Mouse (Mus musculus): Measurements from ENCODE around the gene Kif16b.

The Kif16b gene

DNA sequence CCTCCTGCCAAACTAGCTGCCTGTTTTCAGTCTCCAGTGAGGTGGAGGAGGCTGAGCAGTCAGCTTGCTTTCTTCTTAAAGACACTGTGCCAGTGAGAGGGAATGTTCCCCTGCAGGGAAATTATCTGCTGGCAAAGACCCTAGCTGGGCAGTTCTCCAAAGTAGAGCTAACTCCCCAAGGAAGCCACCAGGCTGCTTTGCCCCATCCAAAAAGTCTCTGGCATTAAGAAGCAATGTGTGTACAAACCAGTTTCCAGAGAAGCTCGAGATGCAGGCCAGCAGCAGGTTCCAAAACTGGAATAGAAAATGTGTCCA is 169.6 kb downstream of the Kif16b start:
- DNase-seq: no peak

DNA sequence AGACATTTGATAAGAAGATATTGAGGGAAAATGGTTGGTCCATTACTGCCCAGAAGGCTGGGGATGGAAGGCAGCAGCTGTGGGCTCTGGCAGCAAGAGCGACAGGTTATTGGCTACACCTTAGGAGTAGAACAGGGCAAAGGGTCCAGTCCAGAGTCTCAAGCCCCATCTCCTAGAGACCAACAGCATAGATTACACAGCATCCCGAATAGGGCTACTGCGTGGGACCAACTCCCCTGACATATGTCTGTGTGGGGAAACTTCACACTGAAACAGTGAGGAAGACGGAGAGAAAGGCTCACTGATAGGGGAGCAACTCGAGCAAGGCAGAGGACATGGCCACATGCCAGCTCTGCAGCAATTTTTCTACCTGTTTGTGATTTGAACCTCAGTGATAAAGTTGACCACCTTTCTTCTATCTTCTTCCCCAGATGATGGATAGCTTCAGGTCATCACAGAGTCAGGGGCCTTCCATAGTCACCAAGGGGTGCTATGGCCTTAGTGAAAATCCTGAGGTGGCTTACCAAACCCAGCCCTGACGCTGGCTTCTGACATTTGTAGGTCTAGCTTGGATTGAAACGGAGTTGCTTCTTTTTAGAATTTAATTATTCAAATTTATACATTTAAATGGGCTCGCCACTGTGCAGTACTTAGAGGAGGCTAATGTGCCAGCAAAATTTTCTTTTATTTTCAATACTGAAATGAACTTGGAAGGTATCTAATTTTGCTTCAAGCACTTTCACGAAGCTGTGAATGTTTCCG is 170.1 kb downstream of the Kif16b start:
- DNase-seq: no peak

DNA sequence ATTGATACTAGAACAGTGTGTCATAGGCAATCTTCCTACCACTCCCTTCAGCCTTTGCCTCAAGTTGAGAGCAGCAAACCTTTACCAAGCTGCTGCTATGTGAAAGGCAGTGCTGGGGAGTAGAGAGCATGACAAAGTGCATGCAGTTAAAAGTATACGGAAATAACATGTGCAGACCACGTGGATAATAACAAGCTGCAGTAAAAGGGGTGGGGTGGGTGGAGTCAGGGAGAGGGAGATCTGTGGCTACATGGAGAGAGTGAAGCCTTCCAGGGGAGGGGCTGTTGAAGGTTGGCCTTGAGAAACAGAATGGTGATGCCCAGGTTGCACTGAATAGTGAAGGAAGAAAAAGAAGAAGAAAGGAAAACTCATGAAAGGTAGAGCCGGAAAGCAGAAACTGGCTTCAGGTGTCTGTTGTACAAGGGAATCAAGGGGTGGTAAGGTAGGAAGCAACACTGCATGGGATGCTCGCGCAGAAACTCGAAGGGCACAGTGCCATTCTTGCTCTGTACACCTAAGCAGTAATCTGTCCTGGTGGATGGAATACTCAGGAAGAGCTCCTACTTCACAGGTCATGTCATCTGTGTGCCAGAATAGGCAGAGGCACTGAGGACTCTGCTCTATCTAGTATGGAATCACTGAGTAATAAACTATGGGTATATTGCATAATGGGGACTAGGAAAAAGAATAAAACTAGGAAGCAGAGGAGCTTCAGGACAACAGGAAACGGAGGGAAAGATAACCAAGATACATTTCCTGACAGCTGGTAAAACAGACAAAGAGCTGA is 176.9 kb downstream of the Kif16b start:
- no peak for DNase-seq

DNA sequence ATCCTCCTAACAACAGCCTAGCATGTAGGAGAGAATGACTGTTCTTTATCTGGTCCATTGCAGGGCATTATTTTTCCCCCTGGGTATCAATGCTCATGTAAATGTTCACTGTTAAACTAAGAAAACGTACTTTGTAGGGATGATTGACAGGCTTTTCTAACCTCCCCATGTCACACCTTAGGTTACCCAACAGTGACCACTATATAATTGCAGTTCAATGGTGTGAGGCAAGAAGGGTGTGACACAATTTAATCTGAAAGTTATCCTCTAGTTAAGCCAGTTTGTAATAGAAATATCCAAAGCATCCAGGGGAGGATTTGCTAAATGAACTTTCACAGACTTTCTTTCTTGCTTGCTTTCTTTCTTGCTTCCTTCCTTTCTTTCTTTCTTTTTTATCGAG is 181.2 kb downstream of the Kif16b start:
- DNase-seq: no peak

DNA sequence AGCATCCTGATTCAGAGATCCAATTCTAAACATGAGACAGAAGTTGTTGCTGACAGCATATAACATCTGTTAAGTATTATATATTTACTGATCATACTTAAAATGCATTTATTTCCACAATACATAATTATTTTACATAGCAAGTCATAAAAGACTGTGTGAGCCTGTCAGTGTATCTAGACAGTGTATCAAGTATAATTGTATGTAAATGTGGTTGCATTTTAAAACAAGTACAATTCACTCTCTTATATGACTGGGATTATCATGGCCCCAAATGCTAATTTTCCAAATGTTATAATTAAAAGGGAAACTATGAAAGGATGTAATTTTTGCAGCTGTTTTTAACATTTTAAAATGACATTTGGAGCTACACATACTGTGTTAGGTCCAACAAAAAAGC is 182.3 kb downstream of the Kif16b start:
- no peak for DNase-seq

DNA sequence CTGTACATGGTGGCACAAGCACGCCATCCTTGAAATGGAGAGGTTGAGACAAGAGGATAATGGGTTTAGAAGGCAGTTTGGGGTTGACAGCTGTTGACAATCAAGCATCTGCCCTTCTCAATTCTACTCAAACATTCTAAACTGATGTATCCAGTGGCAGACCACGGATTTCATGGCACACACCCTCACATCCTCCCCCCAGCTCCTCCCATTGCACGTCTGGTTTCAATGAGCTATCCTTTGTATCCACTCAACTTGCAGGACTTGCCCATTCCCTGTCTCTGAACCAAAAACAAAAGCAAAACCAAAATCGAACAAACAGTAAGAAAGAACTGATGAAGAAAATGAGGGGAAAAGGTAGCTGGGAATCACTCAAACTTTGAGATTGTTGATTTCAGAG is 183.7 kb downstream of the Kif16b start:
- DNase-seq: no peak

DNA sequence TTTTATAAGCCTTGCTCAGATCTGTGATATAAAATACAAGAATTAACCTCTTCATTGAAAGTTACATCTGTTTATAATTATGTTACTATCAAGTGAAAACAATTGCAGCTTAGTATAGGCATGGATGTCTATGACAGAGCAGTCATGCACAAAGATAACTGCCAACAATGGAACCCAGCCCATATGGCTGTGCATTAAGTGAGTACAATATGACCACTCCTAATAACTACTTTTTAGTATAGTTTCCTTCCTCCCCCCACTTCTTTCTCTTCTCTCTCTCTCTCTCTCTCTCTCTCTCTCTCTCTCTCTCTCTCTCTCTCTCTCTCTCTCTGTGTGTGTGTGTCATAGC is 185.4 kb downstream of the Kif16b start:
- no peak for DNase-seq

DNA sequence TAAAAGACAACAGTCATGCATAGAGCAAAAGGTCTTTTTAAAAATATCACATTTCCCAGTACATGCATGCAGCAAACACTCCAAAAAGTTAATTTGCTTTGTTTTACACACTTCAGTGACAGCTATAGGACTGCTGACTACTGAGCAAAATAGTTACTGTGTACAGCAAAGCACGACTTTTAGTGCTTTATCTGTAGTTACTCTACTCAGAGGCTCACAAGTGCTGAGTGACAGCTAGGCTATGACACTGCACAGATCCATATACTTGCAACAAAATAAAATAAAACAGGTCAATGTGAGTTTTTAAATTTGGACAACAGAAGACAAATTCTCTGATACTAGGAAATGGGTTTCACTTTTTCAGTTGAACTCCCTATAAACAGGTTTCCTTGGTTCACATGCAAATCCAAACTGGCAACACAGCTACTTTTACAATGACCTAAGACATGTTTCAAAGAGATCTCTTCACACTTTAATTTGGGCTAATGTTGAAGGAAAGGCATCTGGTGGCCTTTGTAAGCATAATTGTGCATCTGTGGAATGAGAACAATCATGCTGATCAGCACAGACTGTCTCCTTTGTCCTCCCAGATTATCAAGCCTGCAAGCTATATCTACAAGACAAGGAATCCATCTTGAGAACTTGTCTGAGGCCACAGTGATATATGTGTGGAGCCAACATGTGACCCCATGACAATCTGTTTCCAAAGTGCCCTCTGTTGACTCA is 186.0 kb downstream of the Kif16b start:
- DNase-seq: no peak

DNA sequence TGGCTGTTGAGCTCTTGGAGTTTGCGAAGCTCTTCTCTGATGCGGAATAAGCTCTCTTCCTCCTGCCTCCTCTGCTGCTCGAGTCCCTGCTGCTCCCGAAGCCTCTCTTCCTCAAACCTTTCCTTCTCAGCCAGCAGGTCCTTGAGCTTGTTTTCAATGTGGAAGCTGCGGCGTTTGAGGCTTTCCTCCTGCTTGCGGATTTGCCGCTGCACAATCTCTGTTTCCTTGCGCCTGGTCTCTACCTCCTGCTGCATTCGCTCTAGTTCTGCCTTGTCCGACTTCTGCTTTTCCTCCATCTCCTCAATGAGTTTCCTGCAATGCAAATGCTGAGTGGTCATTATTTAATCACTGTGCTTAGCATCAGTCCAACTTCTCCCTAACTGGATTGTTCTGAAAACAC is 188.6 kb downstream of the Kif16b start:
- no peak for DNase-seq

DNA sequence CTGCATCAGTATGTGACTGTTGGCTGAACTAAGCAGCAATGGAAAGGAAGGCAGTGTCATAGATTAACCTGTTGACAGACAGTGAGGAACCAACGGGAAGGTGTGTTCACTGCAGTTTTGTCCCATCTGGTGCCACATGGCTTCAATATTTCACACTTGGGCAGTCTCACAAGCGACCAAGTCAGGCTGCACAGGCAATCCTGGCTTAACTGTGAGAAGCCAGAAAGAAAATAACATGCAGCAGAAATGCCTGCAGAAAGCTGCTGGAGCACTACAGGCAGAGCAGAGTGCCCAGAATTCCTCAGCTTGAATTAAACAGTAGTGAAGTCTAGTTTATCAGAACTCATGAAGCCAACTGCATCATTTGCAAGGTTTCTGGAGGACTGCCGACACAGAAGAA is 192.0 kb downstream of the Kif16b start:
- no peak for DNase-seq

DNA sequence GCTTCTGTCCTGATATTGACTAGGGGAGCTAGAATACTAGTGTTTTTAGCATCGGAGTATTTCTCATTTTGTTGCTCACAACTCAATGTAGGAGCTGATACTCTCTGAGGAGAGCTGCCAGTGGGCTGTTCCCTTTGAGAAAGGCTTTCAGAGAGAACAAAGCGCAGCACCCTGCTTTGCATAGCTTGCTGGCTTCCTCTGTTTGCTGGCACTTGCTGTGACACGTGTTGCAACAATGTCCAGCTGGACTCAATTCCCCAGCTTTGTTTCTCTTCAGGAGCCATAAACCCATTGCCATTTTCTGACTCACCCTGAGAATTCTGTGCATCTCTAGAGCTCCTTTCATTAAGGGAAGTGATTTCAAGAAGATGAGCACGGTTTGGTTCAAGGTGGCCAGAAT is 200.6 kb downstream of the Kif16b start:
- no peak for DNase-seq

DNA sequence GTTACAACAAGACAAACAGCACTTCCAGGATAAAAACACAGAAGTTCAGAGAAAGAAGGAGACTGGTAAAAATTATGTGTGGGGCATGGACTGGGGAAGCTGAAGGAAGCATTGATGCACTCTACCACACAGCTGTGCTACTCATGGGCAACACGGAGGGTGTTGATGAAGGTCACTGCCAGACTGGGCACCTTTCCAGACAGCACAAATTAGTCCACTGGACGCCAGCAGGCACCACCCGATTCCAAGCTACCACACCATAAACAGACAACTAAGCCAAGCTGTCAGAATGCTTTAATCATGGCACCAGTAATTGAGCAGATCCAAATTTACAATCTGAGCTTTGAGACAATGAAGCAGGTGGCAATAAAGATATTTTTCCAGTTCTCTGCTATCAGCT is 202.7 kb downstream of the Kif16b start:
- no peak for DNase-seq

DNA sequence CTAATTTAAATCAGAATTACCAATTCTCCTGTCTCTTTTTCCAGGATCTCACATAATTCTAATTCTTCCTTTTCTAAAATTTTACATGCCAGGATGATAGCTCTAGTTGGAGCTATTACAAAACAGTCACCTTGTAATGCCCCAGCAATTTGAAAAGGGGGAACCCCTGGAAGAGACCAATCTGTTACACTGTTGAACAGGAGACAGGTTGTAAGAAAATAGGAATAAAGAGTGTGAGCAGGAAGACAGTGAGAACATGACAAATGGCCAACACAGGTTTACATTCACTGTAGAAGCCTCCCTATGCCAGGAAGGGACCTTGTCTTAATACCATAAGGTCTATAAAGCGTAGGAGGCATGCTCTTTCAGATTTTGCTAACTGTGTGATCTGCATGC is 206.4 kb downstream of the Kif16b start:
- no peak for DNase-seq

DNA sequence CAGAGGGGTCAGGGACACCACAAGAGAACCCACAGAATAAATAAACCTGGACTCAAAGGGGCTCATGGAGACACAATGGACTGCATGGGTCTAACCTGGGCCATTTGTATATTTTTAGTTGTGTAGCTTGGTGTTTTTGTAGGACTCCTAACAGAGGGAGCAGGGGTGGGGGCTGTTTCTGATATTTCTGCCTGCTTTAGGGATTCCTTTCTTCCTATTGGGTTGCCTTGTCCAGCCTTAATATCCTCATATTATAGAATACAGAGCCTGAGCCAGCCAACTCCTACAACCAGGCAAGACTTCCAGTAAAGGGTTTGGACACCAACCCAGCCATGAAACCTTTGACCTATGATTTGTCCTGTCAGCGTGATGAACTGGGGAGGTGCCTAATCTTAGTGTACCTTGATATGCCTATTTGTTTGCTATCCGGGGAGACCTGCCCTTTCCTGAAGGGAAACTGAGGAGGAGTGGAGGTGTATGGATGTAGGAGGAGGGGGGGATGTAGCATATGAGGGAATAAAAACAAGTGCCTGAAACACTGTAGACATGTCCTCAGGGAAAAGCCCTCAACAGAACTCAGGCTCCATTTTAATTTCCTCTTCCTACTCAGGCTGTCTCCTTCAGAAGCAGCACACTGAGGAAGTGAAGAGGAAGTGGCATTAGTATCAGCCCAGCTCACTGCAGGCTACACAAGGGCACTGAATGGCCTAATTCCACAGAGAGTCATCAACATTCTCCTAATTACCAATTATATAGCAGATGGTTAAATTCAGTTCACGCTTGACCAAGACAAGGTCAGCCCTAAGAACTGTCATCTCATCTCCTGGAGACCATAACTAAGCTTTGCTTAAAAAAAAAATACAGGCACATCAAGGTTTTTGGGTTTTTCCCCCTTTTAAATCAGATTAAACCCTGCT is 207.1 kb downstream of the Kif16b start:
- DNase-seq: no peak

DNA sequence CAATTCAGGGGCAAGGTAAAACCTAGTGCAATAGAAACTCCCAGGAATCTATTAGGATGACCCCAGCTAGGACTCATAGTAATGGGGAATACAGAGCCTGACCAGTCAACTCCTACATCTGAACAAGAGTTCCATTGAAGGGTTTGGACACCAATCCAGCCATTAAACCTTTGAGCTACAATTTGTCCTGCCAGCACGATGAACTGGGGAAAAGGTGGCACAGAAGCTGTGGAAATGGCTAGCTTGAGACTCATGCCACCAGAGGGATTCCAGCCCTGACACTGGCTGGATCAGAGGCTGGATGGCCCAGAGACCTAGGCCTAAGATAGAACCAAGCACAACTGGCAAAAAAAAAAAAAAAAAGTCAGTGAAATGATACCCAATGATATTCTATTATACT is 207.9 kb downstream of the Kif16b start:
- DNase-seq: no peak

DNA sequence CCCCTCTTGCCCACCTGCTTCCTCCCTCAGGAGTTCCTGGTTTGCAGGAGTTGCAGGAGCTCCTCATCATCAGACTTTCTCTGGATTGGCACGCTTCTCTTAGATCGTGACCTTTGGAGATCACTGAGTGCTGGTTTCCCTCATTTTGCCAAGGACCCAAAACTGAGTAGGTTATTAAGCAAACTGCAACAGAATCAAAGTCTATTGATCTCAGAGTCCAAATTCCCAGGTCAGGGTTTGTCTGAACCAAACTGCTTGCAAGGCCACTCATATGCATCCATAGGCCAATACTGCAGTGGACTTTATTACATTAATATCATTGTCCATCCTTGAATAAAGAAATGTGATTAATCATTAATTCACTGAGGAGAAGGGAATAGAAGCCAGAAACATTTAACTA is 211.8 kb downstream of the Kif16b start:
- DNase-seq: no peak

DNA sequence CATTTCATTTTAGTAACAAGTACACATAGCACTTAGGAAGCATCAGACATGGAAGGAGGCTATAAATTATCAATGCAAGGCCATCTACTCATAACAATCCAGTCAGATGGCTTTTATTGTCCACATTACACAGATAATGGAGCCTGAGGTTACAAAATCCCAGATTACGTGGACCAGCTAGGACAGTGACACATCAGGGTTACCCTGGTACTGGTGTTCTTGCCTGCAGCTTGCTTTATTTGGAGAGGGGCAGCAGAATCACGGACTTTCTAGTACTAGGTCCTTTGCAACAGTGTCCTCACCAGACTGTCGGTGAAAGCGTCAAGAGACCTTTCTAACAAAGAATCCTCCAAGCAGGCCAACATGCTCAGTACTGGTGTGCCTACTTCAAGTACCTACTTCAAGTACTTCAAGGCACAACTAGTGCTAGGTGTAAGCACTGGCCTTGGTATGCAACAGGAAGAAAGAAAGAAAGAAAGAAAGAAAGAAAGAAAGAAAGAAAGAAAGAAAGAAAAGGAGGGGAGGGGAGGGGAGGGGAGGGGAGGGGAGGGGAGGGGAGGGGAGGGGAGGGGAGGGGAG is 213.3 kb downstream of the Kif16b start:
- DNase-seq: no peak

DNA sequence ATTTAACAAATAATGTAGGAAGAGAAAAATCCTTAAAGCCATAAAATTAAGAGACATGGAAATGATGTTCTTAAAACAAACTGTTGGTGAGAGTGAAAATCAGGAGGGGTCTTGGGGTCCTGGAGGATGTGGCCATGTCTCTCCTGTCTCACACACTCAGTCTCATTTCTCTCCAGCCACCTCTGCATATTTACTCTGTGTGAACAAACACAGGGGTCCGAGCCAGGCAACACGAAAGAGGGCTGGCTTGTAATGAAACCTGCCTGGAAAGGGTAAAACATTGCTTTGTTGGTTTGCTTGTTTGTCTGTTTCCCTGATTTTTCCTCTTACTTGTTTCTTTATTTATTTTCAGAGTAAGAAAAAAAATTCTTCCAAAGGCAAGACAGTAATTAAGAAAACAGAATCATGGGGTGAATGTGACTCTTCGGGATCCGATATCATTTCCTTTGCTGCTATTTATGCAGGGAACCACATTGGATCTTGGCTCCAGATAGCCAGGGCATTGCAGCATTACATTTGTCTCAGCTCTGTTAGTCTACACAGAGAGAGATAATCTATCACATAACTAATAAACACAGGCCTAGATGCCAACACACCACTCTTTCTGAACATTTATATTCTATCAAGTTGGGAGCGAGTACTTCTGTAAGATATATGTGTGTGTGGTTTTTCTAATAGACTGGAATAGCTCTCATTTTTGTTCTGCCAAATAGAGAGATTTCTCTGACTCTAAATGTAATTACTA is 218.2 kb downstream of the Kif16b start:
- DNase-seq: no peak

DNA sequence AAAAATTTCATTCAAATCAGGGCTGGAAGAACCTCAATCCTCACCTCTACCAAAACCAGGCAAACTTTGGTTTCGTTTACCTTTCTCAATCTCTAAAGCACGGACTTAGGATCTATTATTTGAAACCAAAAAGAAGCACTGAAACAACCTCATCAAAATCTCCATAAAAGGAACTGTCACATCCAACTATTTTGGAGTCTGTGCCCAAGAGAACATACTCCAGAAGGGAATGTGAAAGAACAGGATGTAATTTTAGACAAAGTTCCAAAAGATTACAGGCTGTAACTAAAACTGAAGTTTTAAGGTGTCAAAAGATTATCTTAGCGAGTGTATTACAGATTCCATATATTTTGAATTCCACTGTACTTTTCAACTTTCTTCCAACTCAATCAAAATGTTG is 232.9 kb downstream of the Kif16b start:
- no peak for DNase-seq

DNA sequence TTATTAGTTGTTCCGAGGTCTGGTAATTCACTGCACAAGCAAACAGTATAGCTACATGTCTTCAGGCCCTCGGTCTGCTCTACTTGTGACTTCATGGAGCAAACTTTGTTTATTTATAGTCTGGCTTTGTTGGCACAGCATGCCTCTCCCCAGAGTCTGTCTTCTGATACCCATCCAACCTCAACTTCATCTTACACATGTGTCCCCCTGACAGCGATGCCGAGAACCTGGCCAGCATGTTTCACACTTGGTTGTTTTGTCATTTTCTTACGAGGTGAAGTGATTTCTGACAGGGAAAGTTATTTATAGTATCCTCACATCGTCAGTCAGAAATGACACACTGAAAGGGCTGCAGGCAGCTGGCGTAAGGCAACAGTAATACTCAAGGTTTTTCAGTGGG is 249.7 kb downstream of the Kif16b start:
- no peak for DNase-seq

DNA sequence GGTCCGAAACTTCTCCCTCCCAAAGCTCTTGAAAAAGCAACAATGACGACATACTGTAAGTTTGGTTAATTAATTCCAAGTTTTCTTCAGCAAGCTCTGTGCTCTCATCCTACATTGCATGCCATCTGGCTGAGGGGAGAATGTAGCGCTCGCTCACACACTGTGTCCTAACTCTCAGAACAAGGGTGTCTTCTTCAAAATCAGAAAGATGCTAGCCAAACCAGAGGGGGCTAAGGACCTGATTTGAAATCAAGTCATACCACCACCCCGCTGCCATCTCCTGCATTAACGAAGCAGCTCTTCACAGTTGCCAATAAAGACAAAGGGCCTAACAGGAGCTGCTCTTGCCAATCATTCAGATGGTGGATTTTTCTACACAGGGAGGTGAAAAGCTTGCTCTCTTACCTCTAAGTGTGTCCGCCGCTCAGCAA is 253.3 kb downstream of the Kif16b start:
- DNase-seq: no peak

DNA sequence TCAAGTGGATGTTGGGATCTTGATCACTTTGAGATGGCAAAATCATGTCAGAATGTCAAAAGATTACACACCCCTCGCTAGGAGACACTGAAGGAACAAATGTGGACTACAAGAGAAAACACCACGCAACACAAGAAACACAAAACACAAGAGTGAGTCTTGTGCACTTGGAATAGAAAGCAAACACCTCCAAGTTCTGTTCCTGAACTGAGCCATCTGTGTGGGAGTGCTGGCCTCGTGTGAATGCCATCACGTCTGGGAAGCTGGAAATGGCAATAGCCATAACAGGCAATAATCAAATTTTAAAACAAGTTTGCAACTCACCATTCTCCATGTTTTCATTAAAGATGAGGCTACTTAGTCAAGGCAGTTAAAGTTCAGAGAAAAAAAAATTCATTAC is 254.5 kb downstream of the Kif16b start:
- no peak for DNase-seq

Measured in thymus, postnatal 4 days (tissue).